Mouse (Mus musculus): Measurements from ENCODE around the gene Psmb6.

Gene Psmb6

GRCm38 (mm10) chr11:70525184-70525678 is at the start of gene Psmb6:
Gene Psmb6, plus strand, starts transcription at chr11:70525367.
- DNase-seq: peak; percentile 82

- DNase-seq: no peak
Measured at GRCm38 (mm10) chr11:70485498-70485897, 39.7 kb upstream of the Psmb6 start.

- DNase-seq: no peak
Measured at GRCm38 (mm10) chr11:70487816-70488215, 37.4 kb upstream of the Psmb6 start.

GRCm38 (mm10) chr11:70489138-70489537 is 36.0 kb upstream of the Psmb6 start:
- no peak for DNase-seq

GRCm38 (mm10) chr11:70489684-70490083 is 35.5 kb upstream of the Psmb6 start:
- DNase-seq: no peak

- DNase-seq: no peak
Measured at GRCm38 (mm10) chr11:70499566-70500475, 25.3 kb upstream of the Psmb6 start.

GRCm38 (mm10) chr11:70500476-70500812 is 24.7 kb upstream of the Psmb6 start:
- no peak for DNase-seq

GRCm38 (mm10) chr11:70502018-70502417 is 23.1 kb upstream of the Psmb6 start:
- no peak for DNase-seq

- no peak for DNase-seq
Measured at GRCm38 (mm10) chr11:70504970-70505369, 20.2 kb upstream of the Psmb6 start, which contains the start of gene Tm4sf5. Gene Tm4sf5, plus strand, starts transcription at chr11:70505244.

GRCm38 (mm10) chr11:70506385-70506784 is 18.8 kb upstream of the Psmb6 start:
- DNase-seq: peak; percentile 51

GRCm38 (mm10) chr11:70506962-70507515 is 18.1 kb upstream of the Psmb6 start:
- DNase-seq: no peak

GRCm38 (mm10) chr11:70509753-70510564 is 15.2 kb upstream of the Psmb6 start:
- peak; percentile 50 for DNase-seq

GRCm38 (mm10) chr11:70511242-70511641 is 13.9 kb upstream of the Psmb6 start:
- DNase-seq: no peak

GRCm38 (mm10) chr11:70511825-70512224 is 13.3 kb upstream of the Psmb6 start:
- no peak for DNase-seq

- DNase-seq: no peak
Measured at GRCm38 (mm10) chr11:70512709-70513342, 12.3 kb upstream of the Psmb6 start.

- no peak for DNase-seq
Measured at GRCm38 (mm10) chr11:70513520-70513919, 11.6 kb upstream of the Psmb6 start.

GRCm38 (mm10) chr11:70514288-70514687 is 10.9 kb upstream of the Psmb6 start, which contains the start of gene Vmo1:
Gene Vmo1, minus strand, starts transcription at chr11:70514616.
- DNase-seq: no peak

- no peak for DNase-seq
Measured at GRCm38 (mm10) chr11:70516352-70516751, 8.8 kb upstream of the Psmb6 start.

GRCm38 (mm10) chr11:70518436-70518835 is 6.7 kb upstream of the Psmb6 start:
- DNase-seq: no peak

GRCm38 (mm10) chr11:70518923-70519322 is 6.2 kb upstream of the Psmb6 start, which contains the start of gene Gltpd2:
Gene Gltpd2, plus strand, starts transcription at chr11:70519196.
- DNase-seq: no peak

- peak; percentile 34 for DNase-seq
Measured at GRCm38 (mm10) chr11:70520178-70520769, 4.9 kb upstream of the Psmb6 start.
